Mouse (Mus musculus) R1 (cell line): Measurements from ENCODE around the gene Ppfia4.

Experiments
- DNase-seq: peaks from one replicate; pipeline ENCODE4 v3.0.0-alpha.2; 2018; ENCODE audit warnings: low read depth, low spot score

Ppfia4 gene

DNA sequence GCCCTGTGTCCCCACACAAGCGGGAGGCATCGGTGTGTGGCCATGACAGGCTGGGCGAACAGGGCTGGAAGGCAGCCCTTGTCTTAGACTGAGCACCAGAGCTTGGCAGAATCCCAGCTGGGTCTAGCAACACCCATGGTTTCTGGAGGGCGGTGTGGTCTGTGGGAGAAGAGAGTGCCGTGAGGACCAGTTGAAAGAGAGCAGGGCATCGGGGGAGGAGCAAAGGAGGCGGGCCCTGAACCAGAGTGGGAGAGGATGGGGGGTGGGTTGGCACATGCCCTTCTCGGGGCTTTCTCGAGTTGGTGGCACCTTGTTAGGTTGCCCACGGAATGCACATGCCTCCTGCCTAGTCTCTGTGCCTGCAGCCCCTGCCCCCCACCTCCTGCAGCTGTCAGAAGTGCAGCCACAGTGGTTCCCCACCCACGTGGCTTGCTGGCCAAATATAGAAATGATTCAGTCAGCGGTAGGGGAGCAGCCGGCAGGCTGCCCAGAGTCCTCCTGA lies at the start of gene Ppfia4:
Ppfia4 (minus strand) TSS at position 159 of the 502 bp plus-strand sequence.
- no peak for DNase-seq

DNA sequence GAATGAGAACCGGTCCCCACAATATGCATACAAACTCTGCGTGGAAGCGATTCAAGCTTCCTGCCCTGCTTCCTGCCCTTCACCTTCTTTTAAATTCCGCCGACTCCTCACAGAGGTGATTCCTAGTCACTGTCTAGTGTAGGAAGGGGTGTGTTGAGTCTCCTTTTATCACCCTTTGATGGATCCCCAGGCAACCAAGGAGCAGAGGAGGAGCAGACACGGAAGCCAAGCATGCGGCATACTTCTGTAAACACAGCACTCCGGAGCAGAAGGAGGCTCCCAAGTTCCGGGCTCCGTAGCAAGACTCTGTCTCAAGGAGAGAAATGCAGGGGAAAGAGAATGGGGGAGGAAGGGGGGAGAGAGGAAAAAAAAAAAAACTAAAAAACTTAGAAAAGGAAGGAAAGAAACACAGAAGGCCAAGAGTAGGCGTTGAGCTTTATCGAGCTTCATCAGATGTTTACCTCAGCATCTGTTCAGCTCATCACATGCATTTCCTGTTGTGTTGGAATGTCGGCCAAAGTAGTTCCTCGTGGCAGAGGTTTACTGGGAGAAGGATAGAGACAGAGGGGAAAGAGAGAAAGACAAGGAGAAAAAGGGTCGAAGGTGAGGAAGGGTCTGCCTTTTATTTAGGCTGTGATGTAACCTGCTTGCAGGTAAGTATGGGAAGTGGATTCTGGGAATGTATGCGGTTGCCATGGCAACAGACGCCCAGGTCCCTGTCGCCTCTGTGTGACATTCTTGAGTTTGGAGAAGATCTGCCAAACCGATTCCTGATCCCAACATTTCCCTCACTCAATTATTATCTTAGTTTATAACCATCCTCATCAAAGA lies 49.3 kb upstream of the Ppfia4 start:
- DNase-seq: peak; percentile 96

DNA sequence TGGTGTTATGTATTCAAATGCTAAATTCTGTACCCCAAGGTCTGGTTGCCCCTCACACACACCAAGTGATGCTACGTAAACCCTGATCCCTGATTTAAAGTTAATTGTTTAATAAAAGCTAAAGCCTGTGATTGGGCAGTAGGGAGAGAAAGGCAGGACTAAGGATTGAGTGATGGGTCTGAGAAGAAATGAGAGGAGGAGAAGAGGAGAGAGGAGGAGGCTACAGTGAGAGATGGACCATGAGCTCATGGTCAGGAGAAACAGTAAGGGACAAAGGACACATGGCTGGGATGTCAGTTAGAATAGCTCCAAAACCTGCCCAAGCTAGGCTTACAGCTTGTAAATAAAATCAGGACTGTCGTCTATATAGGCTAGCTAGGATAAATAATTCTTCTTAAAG lies 48.3 kb upstream of the Ppfia4 start:
- DNase-seq: peak; percentile 58

DNA sequence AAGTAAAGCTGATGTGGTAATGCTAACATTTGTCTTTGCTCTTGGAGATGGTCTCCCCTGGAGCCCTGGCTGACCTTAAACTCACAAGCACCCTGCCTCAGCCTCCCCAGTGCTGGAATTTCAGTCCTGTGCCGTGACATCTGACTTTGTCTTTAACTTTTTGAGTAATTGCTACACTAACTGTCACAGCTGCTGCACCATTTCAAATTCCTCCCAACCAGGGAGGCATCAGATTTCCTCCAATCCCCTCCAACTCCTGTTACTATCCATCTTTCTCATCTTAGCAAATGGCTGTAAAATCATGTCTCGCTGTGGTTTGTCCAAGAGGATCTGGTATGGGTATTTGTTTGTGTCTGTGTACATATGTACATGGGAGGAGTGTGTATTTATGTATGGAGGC lies 41.4 kb upstream of the Ppfia4 start:
- no peak for DNase-seq

DNA sequence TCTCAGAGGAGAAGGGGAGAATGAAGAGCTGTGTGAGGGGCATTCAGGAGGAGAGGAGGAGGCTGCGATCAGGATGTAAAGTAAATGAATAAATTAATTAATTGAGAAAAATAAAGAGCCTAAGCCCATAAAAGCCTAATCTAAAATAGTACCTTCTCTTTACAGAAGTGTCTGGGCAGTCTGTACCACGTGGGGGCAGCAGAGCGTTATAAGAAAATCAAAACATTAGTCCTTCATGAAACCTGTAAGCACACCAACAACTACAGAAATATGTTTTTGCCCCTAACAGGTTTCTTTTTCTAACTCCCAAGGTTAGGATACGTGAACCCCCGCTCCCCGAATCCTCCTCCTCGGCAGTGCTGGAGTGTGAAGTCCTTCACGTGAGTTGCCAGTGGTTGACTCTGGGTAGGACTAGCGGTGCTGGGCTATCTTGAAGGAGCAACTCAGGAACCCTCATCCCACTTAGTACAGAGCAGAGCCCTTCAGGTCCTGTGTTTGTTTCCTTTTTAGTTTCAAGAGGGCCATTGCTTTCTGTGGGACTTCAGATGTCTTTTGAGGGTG lies 36.1 kb upstream of the Ppfia4 start:
- peak; percentile 73 for DNase-seq

DNA sequence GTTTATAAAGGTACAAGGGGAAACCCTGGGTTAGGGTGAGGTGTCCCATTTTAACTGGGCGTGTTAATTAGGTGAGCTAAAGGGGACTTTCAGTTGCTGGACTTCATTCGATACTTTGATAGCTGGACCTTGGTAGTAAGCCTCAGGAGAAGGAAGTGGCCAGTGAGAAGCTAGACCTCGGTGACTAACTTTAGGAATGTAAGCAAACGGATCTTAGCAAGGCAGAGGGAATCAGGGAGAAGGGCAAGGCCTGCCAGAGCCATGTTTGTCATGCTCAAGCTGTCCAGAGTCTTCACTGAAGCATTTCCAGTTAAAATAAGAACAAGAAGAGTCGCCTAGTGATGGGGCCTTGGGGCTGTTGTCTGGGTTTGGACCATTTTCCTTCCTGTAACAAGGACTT lies 32.8 kb upstream of the Ppfia4 start:
- no peak for DNase-seq

DNA sequence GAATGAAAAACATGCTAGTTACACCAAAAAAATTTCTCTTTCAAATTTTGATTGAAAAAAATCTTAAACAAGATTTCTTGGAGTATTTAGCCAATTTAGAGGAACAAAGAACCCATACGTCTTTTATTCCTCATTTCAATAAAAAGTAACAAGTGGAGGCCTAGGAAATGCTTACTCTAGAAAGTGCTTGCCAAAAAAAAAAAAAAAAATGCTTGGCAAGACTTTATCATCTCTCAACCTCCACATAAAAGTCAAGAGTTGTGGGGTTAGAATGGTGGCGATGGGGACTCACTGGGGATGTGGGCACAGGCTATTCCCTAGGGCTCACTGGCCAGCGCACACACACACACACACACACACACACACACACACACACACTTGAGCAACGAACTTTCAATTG lies 30.5 kb upstream of the Ppfia4 start:
- DNase-seq: no peak

DNA sequence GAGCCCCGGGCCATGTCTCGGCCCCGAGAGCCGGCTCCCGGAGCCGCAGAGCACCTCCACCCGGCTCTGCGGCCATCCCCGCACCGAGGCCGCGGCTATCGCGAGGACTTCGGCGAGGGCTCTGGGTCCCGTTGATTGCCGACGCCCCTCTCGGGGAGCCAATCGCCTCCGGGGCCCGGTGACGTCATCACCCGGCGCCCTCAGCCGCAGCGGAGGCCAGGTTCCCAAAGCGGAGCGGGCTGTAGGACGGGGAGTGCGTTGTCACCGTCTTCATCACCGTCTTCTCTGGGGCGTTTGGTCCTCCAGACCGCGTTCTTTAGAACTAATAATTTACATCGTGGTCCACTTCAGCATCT lies 29.1 kb upstream of the Ppfia4 start, which contains the start of gene Tmem183a:
Tmem183a (minus strand) TSS at position 123 of the 356 bp plus-strand sequence.
- DNase-seq: peak; percentile 94

DNA sequence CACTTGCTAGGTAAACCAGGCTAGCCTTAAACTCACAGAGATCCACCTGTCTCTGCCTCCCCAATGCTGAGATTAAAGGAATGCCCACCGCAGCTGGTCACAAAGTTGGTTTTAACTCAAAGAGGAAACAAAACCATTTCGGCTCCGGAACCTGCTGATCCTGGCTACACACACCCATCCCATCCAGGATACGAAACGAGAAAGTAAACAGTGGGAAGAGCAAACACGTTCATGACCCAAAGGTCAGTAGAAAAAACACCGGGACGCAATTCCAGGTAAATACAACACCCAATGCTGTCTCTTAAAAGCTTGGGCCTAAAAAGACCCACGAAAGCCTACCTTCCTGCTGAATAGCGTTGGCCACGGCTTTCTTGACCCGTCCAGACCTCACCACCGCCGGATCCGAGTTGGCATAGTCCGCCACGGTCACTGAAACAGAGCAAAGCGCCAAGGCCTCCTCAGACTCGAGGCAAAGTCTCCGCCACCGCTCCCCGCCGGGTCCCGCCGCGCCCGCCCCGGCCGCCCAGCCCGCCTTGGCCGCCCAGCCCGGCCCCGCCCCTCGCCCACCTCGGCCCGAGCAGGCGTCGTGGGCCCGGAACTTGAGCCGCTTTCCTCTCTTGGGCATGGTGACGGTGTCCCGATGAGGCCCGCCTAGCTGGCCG lies 28.6 kb upstream of the Ppfia4 start:
- no peak for DNase-seq

DNA sequence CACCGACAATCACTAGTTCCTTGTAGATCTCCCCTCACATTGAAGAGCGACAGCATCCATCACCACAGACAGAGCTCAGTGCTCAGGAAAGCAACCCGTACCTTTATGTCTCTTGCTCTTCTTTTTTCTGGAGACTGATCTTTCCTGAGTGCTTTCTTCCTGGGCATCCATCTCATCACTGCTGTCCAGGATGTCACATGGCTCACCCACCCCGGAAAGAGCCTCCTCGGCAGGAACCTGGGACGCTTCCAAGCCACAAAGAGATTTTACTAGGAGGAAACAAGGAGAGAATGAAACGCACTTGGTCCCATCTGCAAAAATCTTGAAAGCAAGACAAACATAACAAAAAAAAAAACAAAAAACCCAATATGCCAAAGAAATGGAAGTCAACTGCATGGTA lies 27.9 kb upstream of the Ppfia4 start:
- DNase-seq: no peak

DNA sequence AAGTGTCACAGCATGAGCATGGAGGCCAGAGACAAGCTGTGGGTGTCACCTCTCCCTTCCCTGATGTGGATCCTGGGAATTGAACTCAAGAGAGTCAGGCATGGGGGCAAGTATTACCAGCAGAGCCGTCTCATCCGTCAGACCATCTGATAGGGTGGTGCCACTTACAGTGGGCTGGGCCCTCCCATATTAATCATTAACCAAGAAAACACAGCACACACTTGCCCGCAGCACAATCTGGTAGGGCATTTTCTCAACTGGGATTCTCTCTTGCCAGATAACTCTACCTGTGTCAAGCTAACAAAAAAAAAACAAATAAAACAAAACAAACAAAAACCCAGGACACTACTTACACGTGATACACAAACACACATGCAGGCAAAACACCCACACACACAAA lies 24.7 kb upstream of the Ppfia4 start:
- no peak for DNase-seq

DNA sequence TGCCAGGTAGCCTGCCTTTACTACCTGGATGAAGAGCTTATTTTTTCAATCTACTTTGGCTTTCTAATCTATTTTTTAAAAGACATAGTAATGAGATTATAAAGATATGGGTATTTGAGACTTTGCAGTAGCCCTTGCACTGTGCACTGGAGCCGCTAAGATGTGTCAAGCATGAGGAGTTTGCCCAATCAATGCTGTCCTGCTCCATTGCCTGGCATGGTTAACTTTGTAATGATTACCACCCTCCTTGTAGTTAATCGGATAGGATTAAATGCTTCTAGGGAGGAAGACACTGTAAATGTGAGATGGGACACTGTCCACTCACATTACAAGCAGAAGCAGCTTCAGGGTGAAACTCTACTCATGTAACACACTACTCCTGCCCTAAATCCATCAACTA lies 20.6 kb upstream of the Ppfia4 start:
- DNase-seq: no peak

DNA sequence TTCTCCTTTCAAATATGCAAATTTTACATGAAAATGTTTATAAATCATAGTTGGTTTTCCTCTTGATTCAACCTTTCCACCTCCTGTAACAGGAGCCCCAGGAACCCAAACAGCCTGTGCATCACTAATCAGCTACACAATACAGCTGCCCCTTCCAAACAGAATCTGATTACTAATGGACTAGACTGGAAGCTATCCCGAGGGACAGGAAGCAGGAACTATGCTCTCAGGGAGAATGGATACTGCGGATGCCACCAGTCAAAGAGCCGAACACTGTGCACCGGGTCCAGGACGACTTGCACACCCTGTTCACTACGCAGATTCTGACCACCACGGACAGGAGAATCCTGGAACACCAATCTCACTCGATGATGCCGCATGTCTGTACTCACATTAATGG lies 15.1 kb upstream of the Ppfia4 start:
- DNase-seq: no peak

DNA sequence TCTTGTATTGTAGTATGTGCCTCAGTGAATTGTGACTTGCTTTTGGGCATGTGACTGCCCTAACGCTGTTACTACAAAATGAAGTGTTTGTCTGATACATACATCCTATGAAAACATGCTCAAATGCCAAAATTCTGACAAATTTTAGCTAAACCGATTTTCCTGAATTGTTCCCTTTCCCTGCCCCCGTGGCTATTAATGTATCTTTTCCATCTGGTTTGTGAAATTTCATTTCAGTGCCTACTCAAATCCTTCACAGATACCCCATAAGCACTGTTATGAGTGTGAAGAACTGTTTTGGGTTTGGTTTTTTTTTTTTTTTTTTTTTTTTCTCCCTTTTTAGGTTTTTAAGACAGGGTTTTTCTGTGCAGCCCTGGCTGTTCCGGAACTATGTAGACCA lies 12.3 kb upstream of the Ppfia4 start:
- DNase-seq: no peak

DNA sequence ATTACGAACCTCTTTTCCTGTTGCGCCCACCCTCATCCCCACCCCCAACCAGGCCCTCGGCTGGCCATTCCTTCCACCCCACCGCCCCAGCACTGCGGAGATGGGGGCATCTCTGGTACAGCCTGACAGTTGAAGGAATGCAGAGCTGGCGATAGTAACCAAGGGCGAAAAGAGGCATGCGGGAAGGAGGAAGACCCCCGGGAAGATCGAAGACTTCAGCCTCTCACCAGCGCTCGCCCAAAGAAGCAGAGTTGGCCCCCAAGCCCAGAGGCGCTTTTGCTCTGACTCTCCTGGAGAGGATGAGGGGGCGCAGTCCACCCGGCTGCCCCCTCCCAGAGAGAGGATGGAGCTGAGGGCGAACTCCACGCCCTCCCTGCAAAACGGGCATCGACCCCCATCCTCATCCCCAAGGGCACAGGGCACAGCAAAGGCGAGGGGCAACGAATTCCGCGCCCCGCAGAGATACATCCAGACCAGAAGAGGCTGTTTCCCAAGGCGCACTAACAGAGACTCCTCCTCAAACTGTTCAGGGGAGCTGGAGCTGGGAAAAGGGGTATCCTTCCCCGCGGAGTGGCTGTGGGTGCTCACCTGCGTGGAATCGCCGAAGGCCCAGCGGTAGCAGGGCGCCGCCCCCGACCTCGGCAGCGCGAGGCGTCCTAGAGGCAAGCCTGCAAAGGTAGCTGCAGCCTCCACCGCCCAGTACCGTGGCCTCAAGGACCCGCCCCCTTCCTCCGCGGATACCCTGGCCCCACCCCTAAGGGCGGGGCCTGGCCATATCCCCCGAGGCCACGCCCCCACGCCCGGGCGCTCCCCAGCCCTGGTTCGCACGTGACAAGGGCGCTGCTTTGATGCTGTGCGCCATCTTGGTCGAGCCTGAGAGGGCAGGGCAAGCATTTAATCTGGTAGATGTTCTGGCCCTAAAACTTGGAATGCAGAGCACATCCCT lies 11.6 kb upstream of the Ppfia4 start:
- DNase-seq: peak; percentile 95

DNA sequence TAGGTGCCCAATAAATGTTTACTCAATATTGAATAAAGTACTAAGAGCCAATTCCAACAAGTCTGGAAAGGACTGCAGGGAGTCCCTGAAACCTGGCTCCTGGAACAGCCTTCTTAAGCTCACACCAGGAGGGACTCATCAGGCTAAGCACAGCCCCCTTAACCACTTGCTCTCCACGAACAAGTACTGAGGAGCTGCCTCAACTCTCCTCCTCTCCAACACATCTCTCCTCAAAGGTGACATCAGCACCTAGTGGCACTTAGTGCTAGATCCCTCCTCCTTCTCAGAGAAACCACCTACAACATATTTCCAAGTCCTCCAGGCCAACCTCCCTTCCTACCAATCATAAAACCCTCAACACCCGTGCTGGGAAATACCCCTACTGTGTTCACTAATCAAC lies 10.8 kb upstream of the Ppfia4 start:
- DNase-seq: peak; percentile 34

DNA sequence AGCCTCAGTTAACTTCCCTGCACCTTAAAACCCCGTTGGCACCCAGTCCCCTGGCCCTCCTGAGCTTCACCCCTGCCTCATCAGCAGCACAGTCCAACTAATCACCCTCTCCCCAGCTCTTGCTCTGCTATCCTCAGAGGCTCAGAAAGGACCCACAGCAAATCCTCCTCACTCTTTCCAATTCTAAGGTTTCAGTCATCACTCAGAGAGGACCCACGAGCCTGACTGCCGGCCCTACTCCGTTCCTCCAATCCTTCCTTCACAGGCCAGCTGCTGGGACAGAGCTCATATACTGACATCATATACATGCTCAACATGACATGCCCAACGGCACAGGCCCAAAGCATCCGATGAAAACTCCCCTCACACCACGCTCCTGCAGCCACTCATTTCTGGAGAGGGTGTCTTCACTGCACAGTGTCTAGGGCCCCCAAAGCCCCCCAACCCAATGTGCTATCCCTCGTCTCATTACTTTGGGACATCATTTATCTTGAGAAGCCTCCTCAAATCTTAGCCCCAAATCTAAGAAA lies 10.1 kb upstream of the Ppfia4 start:
- no peak for DNase-seq

DNA sequence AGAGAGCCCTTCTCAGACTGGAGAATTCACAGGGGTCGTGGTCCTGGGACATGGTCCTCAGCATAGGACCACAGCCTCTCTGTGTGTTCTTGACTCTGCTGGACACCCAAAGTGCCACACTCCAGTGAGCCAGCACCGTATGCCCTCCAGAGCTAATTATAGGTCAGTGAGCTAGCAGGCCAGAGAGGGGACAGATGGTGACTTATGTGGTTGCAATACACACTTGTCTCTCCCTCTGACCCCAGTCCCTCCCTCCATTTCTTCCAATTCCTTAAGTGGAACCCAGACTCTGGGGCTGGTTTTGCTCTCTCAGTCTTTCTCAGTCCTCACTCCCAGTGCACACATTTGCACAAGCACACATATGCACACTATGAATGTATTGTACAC lies 9.5 kb upstream of the Ppfia4 start:
- DNase-seq: no peak

DNA sequence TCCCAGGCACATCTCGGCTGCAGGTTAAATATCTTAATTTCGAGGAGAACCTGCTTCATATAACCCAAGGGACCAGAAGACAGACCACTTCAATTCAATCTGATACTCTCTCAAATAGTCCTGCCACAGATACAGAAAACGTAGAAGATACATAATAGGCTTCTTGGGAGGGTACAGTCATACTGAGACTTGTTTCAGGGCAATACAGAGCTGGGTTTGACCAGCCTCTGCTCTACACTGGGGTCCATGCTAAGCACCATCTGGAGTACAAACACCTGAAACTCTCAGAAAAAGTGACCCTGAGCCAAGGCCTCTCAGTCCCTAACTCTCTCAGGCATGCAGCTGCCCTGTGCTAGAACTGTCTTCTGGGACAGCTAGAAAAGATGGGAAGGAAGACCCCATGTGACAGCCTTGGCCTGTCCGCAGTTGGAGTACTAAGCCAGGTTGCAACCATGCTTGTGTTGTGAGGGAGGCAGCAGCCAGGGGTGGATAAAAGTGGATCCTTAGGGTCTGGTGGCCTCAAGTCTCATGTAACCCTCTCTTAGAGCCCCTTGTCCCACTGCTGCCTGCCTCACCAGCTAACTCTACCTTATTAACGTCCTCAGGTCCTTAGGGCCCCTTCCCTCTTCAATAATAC lies 9.0 kb upstream of the Ppfia4 start:
- no peak for DNase-seq

DNA sequence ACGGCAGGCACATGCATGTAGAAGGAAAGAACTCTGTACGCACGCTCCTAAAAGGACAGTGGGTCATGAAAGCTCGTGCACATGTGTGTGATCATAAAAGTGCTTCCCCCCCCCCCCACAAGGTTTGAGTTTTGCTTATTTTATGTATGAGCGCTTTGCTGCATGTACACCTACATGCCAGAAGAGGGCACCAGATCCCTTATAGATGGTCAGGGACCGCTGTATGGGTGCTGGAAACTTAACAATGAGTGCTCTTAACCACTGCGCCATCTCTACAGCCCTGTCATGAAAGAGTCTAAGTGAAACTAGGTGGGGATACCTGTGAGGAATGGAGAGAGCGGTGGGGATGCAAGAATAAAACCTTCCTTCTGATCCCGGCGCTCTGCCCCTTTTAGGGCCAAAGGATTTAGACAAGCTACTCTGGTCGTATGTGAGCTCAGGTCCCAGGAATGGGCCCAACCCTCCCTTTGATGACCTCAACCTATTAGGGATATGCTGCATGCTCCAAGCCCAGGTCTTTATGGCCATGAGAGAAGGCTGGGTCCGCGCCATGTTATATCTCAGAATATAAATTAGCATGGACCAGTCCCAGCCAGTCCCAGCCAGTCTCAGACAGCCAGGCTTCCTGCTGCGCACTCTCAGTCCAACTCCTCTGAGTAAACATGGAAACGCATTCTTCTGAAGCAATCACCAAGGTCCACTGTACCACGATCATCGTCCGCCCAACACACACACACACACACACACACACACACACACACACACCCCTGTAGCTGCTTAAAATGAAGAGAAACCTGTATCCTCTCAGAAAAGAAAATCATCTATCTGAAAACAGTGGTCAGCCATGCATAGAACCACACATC lies 7.3 kb upstream of the Ppfia4 start:
- DNase-seq: peak; percentile 87
